Mouse (Mus musculus) layer of hippocampus, adult 2 months (tissue): ENCODE data around the gene Gsto2. TPM values are rescaled to one million over a fixed set of nuclear protein-coding genes. Genes with fewer than 3 reads are reported as not detected.

ENCODE experiments used
- DNase-seq, 2 experiments: peaks; one replicate each; pipeline ENCODE4 v3.0.0; 2022; ENCODE audit warnings: low spot score in 2 of 2
- H3K27ac ChIP-seq: fragments of 200-600 bp; 2 replicates; pipeline ENCODE4 v1.8.1; 2022
- H3K4me3 ChIP-seq: fragments of 200-600 bp; 2 replicates; pipeline ENCODE4 v1.8.1; 2022; ENCODE audit warnings: mild to moderate bottlenecking
- CTCF ChIP-seq: fragments of 200-600 bp; conservative IDR thresholded peaks from 2 replicates; pipeline ENCODE4 v1.8.1; 2022; ENCODE audit warnings: antibody characterized with exemption, mild to moderate bottlenecking, moderate library complexity
- long read RNA-seq, 2 experiments: library from polyadenylated mRNA; stranded (forward); transcript quantifications; one replicate each; pipeline ENCODE4 v2.0.0; 2021; ENCODE audit warnings: borderline mapping rate in 2 of 2
- total RNA-seq, 2 experiments: library from RNA; stranded (reverse); gene quantifications; 2 replicates each; pipeline ENCODE4 v1.2.3; 2021

The Gsto2 gene
- 1 to 10 TPM; 2.9 to 3.5 TPM for total RNA-seq
- long read RNA-seq, experiment 1 = 0 reads
- long read RNA-seq, experiment 2, partial matches to known transcripts = 0 of 3 reads
- long read RNA-seq, experiment 2, other reads (novel, unspliced or antisense) = 3 of 3 reads

- DNase-seq = peak; percentile 95
- peak within 1 kb of the TSS; percentile 74 for H3K4me3 ChIP-seq
- H3K27ac ChIP-seq = peak within 1 kb of the TSS; percentile 96
- peak; percentile 82 for TF ChIP-seq CTCF
Observed at GRCm38 (mm10) chr19:47865353-47865947, at the start of gene Gsto2. TSS of gene Gsto2 (plus strand) at chr19:47865534.

GRCm38 (mm10) chr19:47817692-47818091 lies 47.6 kb upstream of the Gsto2 start:
- Histone ChIP-seq H3K4me3 (no peak overlapping the region), H3K27ac (no peak overlapping the region)
- no peak for TF ChIP-seq CTCF
- no peak for DNase-seq

- peak; percentile 80 to 86 for DNase-seq
- H3K4me3 ChIP-seq = no peak overlapping the region
- no peak overlapping the region for H3K27ac ChIP-seq
- TF ChIP-seq CTCF = peak; percentile 79
Observed at GRCm38 (mm10) chr19:47820832-47821493, 44.4 kb upstream of the Gsto2 start.

- DNase-seq = no peak
- Histone ChIP-seq H3K27ac (no peak overlapping the region), H3K4me3 (no peak overlapping the region)
- no peak for TF ChIP-seq CTCF
Observed at GRCm38 (mm10) chr19:47821494-47821872, 43.9 kb upstream of the Gsto2 start.

- peak; percentile 26 for TF ChIP-seq CTCF
- Histone ChIP-seq H3K27ac (no peak overlapping the region), H3K4me3 (no peak overlapping the region)
Observed at GRCm38 (mm10) chr19:47822143-47822796, 43.1 kb upstream of the Gsto2 start.

GRCm38 (mm10) chr19:47824026-47824425 lies 41.3 kb upstream of the Gsto2 start:
- no peak for TF ChIP-seq CTCF
- no peak overlapping the region for H3K4me3 ChIP-seq
- DNase-seq = no peak
- H3K27ac ChIP-seq = no peak overlapping the region

More at GRCm38 (mm10) chr19:47822143-47822796, 43.1 kb upstream of the Gsto2 start:
- DNase-seq = no peak

GRCm38 (mm10) chr19:47829913-47830450 lies 35.4 kb upstream of the Gsto2 start:
- H3K27ac ChIP-seq = no peak overlapping the region
- no peak for DNase-seq
- no peak for TF ChIP-seq CTCF
- H3K4me3 ChIP-seq = no peak overlapping the region

- TF ChIP-seq CTCF = no peak
- H3K4me3 ChIP-seq = no peak overlapping the region
- H3K27ac ChIP-seq = no peak overlapping the region
- no peak for DNase-seq
Observed at GRCm38 (mm10) chr19:47831111-47831510, 34.2 kb upstream of the Gsto2 start.

- Histone ChIP-seq H3K4me3 (no peak overlapping the region), H3K27ac (no peak overlapping the region)
- TF ChIP-seq CTCF = no peak
- DNase-seq = no peak
Observed at GRCm38 (mm10) chr19:47832316-47832715, 33.0 kb upstream of the Gsto2 start.

- H3K4me3 ChIP-seq = no peak overlapping the region
- DNase-seq = no peak
- TF ChIP-seq CTCF = no peak
Observed at GRCm38 (mm10) chr19:47834614-47835013, 30.7 kb upstream of the Gsto2 start.

GRCm38 (mm10) chr19:47835776-47836175 lies 29.6 kb upstream of the Gsto2 start:
- no peak for TF ChIP-seq CTCF

More at GRCm38 (mm10) chr19:47834614-47835013, 30.7 kb upstream of the Gsto2 start:
- H3K27ac ChIP-seq = no peak overlapping the region

GRCm38 (mm10) chr19:47836701-47837526 lies 28.4 kb upstream of the Gsto2 start:
- Histone ChIP-seq H3K4me3 (peak overlapping the region; percentile 63), H3K27ac (peak overlapping the region; percentile 43; the same call in 1 of the 2 replicates)
- TF ChIP-seq CTCF = peak; percentile 81
- peak in 1 of 2 experiments; percentile 47 for DNase-seq

More at GRCm38 (mm10) chr19:47835776-47836175, 29.6 kb upstream of the Gsto2 start:
- no peak for DNase-seq
- Histone ChIP-seq H3K27ac (no peak overlapping the region), H3K4me3 (no peak overlapping the region)
